Mouse (Mus musculus) heart, embryonic 11.5 days (tissue): ENCODE data around the gene Zfp866. TPM values are rescaled to one million over a fixed set of nuclear protein-coding genes. Genes with fewer than 3 reads are reported as not detected.
A peak's percentile ranks its signal among the peaks of the same experiment; 100 is the strongest.

ENCODE experiments used
- ATAC-seq: fragments of 200-750 bp; cut with Nextera tagmentation; replicated peaks from 2 replicates; pipeline ENCODE4 v1.8.0; 2017; ENCODE audit warnings: moderate library complexity; ENCODE audit not compliant: insufficient number of reproducible peaks, low FRiP score, low TSS enrichment
- H3K27ac ChIP-seq: fragments of 300-500 bp; sonication (generic); 2 replicates; pipeline ENCODE4 v1.5.1; 2014; ENCODE audit warnings: mild to moderate bottlenecking, low read depth, low read length
- H3K27me3 ChIP-seq: fragments of 300-500 bp; sonication (generic); 2 replicates; pipeline ENCODE4 v1.6.1; 2014; ENCODE audit warnings: mild to moderate bottlenecking, low read length, mixed read lengths; ENCODE audit not compliant: control insufficient read depth, insufficient read depth
- H3K36me3 ChIP-seq: fragments of 300-500 bp; sonication (generic); 2 replicates; pipeline ENCODE4 v1.6.1; 2014; ENCODE audit warnings: mild to moderate bottlenecking, low read length, moderate library complexity, mixed read lengths; ENCODE audit not compliant: control insufficient read depth, insufficient read depth
- H3K4me1 ChIP-seq: fragments of 300-500 bp; sonication (generic); 2 replicates; pipeline ENCODE4 v1.6.1; 2014; ENCODE audit warnings: low read length; ENCODE audit not compliant: control insufficient read depth, insufficient read depth
- H3K4me2 ChIP-seq: fragments of 300-500 bp; sonication (generic); 2 replicates; pipeline ENCODE4 v1.6.1; 2014; ENCODE audit warnings: mild to moderate bottlenecking, moderate library complexity
- H3K4me3 ChIP-seq: fragments of 300-500 bp; sonication (generic); 2 replicates; pipeline ENCODE4 v1.5.1; 2014; ENCODE audit warnings: low read depth, low read length
- H3K9ac ChIP-seq: fragments of 300-500 bp; sonication (generic); 2 replicates; pipeline ENCODE4 v1.6.1; 2014; ENCODE audit warnings: mild to moderate bottlenecking, low read depth, low read length, moderate library complexity
- H3K9me3 ChIP-seq: fragments of 300-500 bp; sonication (generic); replicated peaks from 2 replicates; pipeline ENCODE4 v1.6.1; 2016; ENCODE audit warnings: low read length; ENCODE audit not compliant: control insufficient read depth
- WGBS: fragments of 180-500 bp; shearing (Covaris S2); extraction: QIAGEN DNeasy Blood & Tissue Kit; methylation state at CpG from one replicate; pipeline ENCODE4 v1.1.7; 2014; ENCODE audit not compliant: insufficient replicate concordance; 5-methylcytosine and 5-hydroxymethylcytosine counted together
- polyA plus RNA-seq: library from polyadenylated mRNA; unstranded; fragments of >200 nt; fragmentation: Nextera tagmentation; extraction: Ambion mirVana; gene quantifications from 2 replicates; pipeline ENCODE4 v1.2.1, GENCODE M21; 2014

Gene Zfp866
- polyA plus RNA-seq, 1 experiment from 2014 or later, result 20.0 TPM

GRCm38 (mm10) chr8:69814881-69815280 lies 23.9 kb upstream of the Zfp866 start:
- no peak for ATAC-seq
- H3K36me3 ChIP-seq, result peaks cover 18% of the 10 kb centered on the region

GRCm38 (mm10) chr8:69809820-69810219 lies 18.8 kb upstream of the Zfp866 start:
- Histone ChIP-seq H3K9ac (no peak overlapping the region), H3K36me3 (peaks cover 41% of the 10 kb centered on the region), H3K9me3 (no peaks in the 10 kb centered on the region), H3K4me1 (0 out of 2 replicates have a peak, but pooled peaks cover 2% of the 10 kb centered on the region), H3K4me3 (no peak overlapping the region), H3K27me3 (no peaks in the 10 kb centered on the region), H3K27ac (no peak overlapping the region), H3K4me2 (no peak overlapping the region)
- ATAC-seq, result no peak
- 43% methylated on average over 3 of the region's 3 CpGs for WGBS

More at GRCm38 (mm10) chr8:69814881-69815280, 23.9 kb upstream of the Zfp866 start:
- Histone ChIP-seq H3K27ac (no peak overlapping the region), H3K4me3 (no peak overlapping the region), H3K27me3 (no peaks in the 10 kb centered on the region), H3K9ac (no peak overlapping the region), H3K9me3 (no peaks in the 10 kb centered on the region), H3K4me2 (no peak overlapping the region), H3K4me1 (peaks cover 6% of the 10 kb centered on the region; the same call in 1 of the 2 replicates)
- WGBS, result 86% methylated on average over 2 of the region's 2 CpGs

GRCm38 (mm10) chr8:69808864-69809403 lies 18.0 kb upstream of the Zfp866 start:
- Histone ChIP-seq H3K27me3 (no peaks in the 10 kb centered on the region), H3K4me2 (peak overlapping the region; percentile 96), H3K9me3 (no peaks in the 10 kb centered on the region), H3K27ac (no peak overlapping the region), H3K36me3 (peaks cover 41% of the 10 kb centered on the region), H3K4me1 (0 out of 2 replicates have a peak, but pooled peaks cover 2% of the 10 kb centered on the region), H3K9ac (peak overlapping the region; percentile 76), H3K4me3 (peak overlapping the region; percentile 67)
- ATAC-seq, result peak; percentile 6; the same call in 1 of the 2 replicates
- 1% methylated on average over 23 of the region's 23 CpGs for WGBS

GRCm38 (mm10) chr8:69808094-69808863 lies 17.3 kb upstream of the Zfp866 start, which contains the start of gene Gmip:
Gmip (plus strand) TSS chr8:69808679.
- Histone ChIP-seq H3K4me2 (peak within 1 kb of the TSS; percentile 96), H3K9ac (peak within 1 kb of the TSS; percentile 76), H3K4me3 (peak within 1 kb of the TSS; percentile 67), H3K36me3 (peaks cover 43% of the 10 kb centered on the region), H3K27ac (no peak within 1 kb of the TSS), H3K27me3 (no peaks in the 10 kb centered on the region), H3K9me3 (no peaks in the 10 kb centered on the region), H3K4me1 (0 out of 2 replicates have a peak, but pooled peaks cover 2% of the 10 kb centered on the region)
- ATAC-seq, result peak; percentile 56
- 7% methylated on average over 27 of the region's 28 CpGs for WGBS

- Histone ChIP-seq H3K27ac (no peak overlapping the region), H3K9me3 (no peaks in the 10 kb centered on the region), H3K4me2 (no peak overlapping the region), H3K9ac (no peak overlapping the region), H3K36me3 (peaks cover 53% of the 10 kb centered on the region), H3K4me3 (no peak overlapping the region), H3K27me3 (no peaks in the 10 kb centered on the region), H3K4me1 (0 out of 2 replicates have a peak, but pooled peaks cover 2% of the 10 kb centered on the region)
- WGBS, result 95% methylated on average over 5 of the region's 5 CpGs
- ATAC-seq, result no peak
Measured at GRCm38 (mm10) chr8:69807236-69807635, 16.3 kb upstream of the Zfp866 start.

GRCm38 (mm10) chr8:69805491-69805890 lies 14.5 kb upstream of the Zfp866 start:
- Histone ChIP-seq H3K4me3 (no peak overlapping the region), H3K9me3 (no peaks in the 10 kb centered on the region), H3K27ac (no peak overlapping the region), H3K36me3 (peaks cover 59% of the 10 kb centered on the region), H3K27me3 (no peaks in the 10 kb centered on the region), H3K9ac (no peak overlapping the region), H3K4me2 (no peak overlapping the region), H3K4me1 (0 out of 2 replicates have a peak, but pooled peaks cover 2% of the 10 kb centered on the region)
- no peak for ATAC-seq
- 89% methylated on average over 9 of the region's 9 CpGs for WGBS

GRCm38 (mm10) chr8:69805086-69805485 lies 14.1 kb upstream of the Zfp866 start:
- Histone ChIP-seq H3K9me3 (no peaks in the 10 kb centered on the region), H3K4me3 (no peak overlapping the region), H3K36me3 (peaks cover 62% of the 10 kb centered on the region), H3K9ac (no peak overlapping the region), H3K27ac (no peak overlapping the region), H3K27me3 (no peaks in the 10 kb centered on the region), H3K4me2 (no peak overlapping the region), H3K4me1 (0 out of 2 replicates have a peak, but pooled peaks cover 2% of the 10 kb centered on the region)
- no peak for ATAC-seq
- WGBS, result 91% methylated on average over 10 of the region's 10 CpGs

GRCm38 (mm10) chr8:69804537-69804936 lies 13.6 kb upstream of the Zfp866 start:
- 88% methylated on average over 6 of the region's 6 CpGs for WGBS
- H3K27ac ChIP-seq, result no peak overlapping the region
- ATAC-seq, result no peak

More at GRCm38 (mm10) chr8:69804537-69804936, 13.6 kb upstream of the Zfp866 start:
- H3K4me1 ChIP-seq, result 0 out of 2 replicates have a peak, but pooled peaks cover 2% of the 10 kb centered on the region
- H3K36me3 ChIP-seq, result peaks cover 68% of the 10 kb centered on the region
- H3K4me2 ChIP-seq, result no peak overlapping the region
- no peak overlapping the region for H3K4me3 ChIP-seq
- no peaks in the 10 kb centered on the region for H3K27me3 ChIP-seq
- H3K9ac ChIP-seq, result no peak overlapping the region
- no peaks in the 10 kb centered on the region for H3K9me3 ChIP-seq
